Mouse (Mus musculus) megakaryocyte, embryonic 14.5 days (primary cell): ENCODE results near the gene Rab25. TPM values are rescaled to one million over a fixed set of nuclear protein-coding genes. Genes with fewer than 3 reads are reported as not detected.

Source experiments
- H3K27me3 ChIP-seq: replicated peaks from 2 replicates; pipeline ENCODE3; 2012; ENCODE audit warnings: inconsistent platforms
- H3K36me3 ChIP-seq: replicated peaks from 2 replicates; pipeline ENCODE3; 2012; ENCODE audit warnings: low read length, inconsistent platforms, mixed read lengths
- H3K4me1 ChIP-seq: 2 replicates; pipeline ENCODE4 v1.6.1; 2012; ENCODE audit warnings: inconsistent platforms
- H3K4me3 ChIP-seq: replicated peaks from 2 replicates; pipeline ENCODE3; 2012; ENCODE audit warnings: moderate library complexity, mild to moderate bottlenecking, inconsistent platforms
- H3K9me3 ChIP-seq: 2 replicates; pipeline ENCODE4 v1.6.1; 2012; ENCODE audit warnings: inconsistent platforms
- FLI1 ChIP-seq: IDR thresholded peaks from 2 replicates; pipeline ENCODE4 v1.6.1; 2012; ENCODE audit warnings: low read length, inconsistent platforms, mixed read lengths
- GATA1 ChIP-seq: IDR thresholded peaks from 3 replicates; pipeline ENCODE4 v1.6.1; 2012; ENCODE audit warnings: mixed read lengths, low read length, inconsistent platforms, borderline replicate concordance
- polyA plus RNA-seq: library from polyadenylated mRNA; stranded (reverse); fragments of >175 nt; gene quantifications from 2 replicates; pipeline ENCODE4 v1.2.3, GENCODE M21; 2012; ENCODE audit warnings: low replicate concordance; ENCODE audit not compliant: insufficient read depth

Rab25 gene
- polyA plus RNA-seq, 1 experiment = 0.51 TPM

DNA sequence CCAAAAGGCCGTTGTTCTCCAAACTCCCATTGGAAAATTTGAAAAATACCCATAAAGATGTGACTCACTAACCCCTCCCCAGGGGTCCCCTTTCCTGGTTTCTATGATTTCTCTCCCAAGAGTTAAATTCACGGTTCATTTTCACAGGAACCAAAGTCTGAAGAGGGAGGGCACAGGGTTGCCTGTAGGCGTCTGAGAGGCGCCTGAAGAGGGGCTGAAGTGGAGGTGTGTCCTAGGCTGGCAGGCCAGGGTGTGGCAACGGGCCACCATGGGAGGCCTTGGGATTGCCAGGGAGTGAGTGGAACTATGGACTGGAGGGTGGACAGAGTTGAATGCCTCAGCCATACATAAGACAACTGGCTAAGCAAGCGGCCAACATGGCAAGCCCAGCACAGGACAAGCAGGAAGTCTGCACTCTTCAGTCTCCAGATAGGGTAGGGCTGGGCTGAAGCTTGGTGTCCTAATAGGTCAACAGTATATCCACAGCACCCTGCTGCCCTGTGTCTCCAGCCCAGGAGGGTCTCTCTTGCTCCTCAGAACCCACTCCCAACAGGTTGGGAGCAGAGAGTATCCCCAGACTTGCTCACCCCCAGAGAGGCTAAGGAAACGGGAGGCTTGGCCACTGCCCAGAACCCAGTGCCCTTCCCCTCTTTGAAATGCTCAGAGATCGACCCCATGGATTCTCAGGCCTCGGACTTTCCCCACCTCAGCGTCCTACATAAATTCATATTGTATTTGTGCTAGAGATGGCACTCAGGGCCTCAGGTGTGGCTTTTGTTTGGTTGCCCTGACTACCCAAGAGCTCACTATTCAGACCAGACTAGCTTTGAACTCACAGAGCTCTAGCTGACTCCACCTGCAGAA lies 33.6 kb downstream of the Rab25 start:
- H3K9me3 ChIP-seq = 0 out of 2 replicates have a peak, but pooled peaks cover 2% of the 10 kb centered on the region
- H3K4me3 ChIP-seq = peak overlapping the region; percentile 38
- H3K27me3 ChIP-seq = peaks cover 37% of the 10 kb centered on the region
- H3K4me1 ChIP-seq = peaks cover 84% of the 10 kb centered on the region
- TF ChIP-seq FLI1 = no peak
- H3K36me3 ChIP-seq = no peaks in the 10 kb centered on the region

DNA sequence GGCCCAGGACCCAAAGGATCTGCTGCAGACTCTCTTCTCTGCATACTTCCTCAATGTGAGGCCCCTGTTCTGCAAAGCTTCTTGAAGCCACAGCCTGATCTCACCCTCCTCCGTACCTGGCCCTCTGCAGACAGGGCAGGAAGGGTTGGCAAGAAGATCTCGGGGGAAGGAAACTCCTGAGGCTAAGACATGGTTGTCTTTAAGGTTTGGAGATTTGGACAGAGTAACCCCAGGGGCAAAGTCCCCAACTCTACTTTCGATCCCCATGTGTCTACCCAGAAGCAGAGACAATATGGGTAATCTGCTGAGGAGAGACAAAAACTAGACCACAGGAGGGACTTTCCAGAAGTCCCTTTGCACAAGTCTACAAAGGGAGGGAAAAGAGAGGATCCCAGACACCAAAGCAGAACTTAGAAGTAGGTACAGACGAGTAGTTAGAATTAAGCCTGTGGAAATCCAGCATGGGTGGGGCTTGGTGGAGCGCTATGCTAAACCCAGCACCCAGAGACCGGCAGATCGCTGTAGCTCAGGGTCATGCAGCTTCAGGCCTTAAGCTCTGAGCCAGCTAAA lies 34.5 kb downstream of the Rab25 start:
- TF ChIP-seq FLI1 (no peak), GATA1 (no peak)
- Histone ChIP-seq H3K4me3 (peak overlapping the region; percentile 59), H3K9me3 (no peaks in the 10 kb centered on the region), H3K36me3 (no peaks in the 10 kb centered on the region), H3K4me1 (peaks cover 89% of the 10 kb centered on the region), H3K27me3 (peaks cover 33% of the 10 kb centered on the region)

DNA sequence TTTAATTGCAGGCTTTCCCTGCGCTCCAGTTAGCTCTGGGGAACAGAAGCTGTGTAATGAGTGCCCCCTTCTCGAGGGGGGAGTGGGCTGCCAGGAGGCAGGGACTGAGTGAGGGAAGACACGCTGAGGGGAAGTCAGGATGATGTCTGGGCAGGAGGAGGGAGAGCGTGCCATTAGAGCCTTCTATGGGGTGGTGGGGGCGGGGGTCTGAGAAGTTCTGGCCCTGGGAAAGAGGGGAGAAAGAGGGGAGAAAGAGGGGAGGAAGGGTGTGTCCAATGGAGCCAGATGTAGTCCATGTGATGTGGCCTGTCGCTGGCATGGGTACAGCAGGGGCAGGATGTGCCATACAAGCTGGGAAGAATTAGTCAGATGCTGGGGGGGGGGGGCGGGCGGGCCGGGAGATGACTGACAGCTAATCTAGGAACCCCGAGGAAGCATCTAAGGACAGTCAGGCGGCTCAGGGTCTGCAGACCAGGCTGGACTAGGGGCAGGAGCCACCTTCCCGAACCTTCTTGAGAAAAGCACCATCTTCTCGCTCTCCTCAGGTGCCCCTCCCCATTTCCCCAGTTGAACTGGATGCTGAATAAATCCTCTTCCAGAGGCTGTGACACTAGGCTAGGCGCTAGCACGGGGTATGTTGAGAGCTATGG lies 35.1 kb downstream of the Rab25 start:
- Histone ChIP-seq H3K27me3 (peaks cover 28% of the 10 kb centered on the region), H3K4me1 (peaks cover 91% of the 10 kb centered on the region), H3K4me3 (peak overlapping the region; percentile 81), H3K36me3 (peaks cover 2% of the 10 kb centered on the region), H3K9me3 (no peaks in the 10 kb centered on the region)
- TF ChIP-seq GATA1 (no peak), FLI1 (no peak)

GRCm38 (mm10) chr3:88512141-88512895 lies 35.8 kb downstream of the Rab25 start:
- H3K36me3 ChIP-seq = peaks cover 5% of the 10 kb centered on the region
- no peak for TF ChIP-seq GATA1
- no peak for TF ChIP-seq FLI1
- peaks cover 23% of the 10 kb centered on the region for H3K27me3 ChIP-seq
- H3K4me1 ChIP-seq = peaks cover 97% of the 10 kb centered on the region
- H3K4me3 ChIP-seq = peak overlapping the region; percentile 81
- H3K9me3 ChIP-seq = no peaks in the 10 kb centered on the region

DNA sequence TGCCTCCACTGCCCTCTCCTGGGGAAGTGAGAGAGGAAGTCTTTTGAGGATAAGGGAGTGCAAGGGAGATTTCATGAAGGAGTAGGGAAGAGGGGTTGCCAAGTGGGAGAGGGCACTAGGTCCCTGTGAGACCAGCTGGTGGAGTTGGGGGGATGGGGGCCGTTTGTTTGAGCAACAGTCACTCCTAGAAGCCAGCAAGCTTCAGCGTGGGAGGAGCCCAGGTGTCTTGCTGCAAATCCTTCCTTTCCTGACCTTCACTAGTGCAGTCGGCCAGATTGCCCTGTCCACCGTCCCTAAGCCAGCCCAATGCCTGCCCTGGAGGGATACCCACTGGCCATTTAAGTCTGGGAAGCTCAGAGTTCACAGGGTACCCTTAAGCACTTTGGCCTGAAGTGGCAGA lies 36.5 kb downstream of the Rab25 start:
- Histone ChIP-seq H3K36me3 (peaks cover 7% of the 10 kb centered on the region), H3K9me3 (no peaks in the 10 kb centered on the region), H3K4me3 (peak overlapping the region; percentile 67), H3K4me1 (peaks cover 98% of the 10 kb centered on the region), H3K27me3 (peaks cover 17% of the 10 kb centered on the region)
- TF ChIP-seq GATA1 (no peak), FLI1 (no peak)

DNA sequence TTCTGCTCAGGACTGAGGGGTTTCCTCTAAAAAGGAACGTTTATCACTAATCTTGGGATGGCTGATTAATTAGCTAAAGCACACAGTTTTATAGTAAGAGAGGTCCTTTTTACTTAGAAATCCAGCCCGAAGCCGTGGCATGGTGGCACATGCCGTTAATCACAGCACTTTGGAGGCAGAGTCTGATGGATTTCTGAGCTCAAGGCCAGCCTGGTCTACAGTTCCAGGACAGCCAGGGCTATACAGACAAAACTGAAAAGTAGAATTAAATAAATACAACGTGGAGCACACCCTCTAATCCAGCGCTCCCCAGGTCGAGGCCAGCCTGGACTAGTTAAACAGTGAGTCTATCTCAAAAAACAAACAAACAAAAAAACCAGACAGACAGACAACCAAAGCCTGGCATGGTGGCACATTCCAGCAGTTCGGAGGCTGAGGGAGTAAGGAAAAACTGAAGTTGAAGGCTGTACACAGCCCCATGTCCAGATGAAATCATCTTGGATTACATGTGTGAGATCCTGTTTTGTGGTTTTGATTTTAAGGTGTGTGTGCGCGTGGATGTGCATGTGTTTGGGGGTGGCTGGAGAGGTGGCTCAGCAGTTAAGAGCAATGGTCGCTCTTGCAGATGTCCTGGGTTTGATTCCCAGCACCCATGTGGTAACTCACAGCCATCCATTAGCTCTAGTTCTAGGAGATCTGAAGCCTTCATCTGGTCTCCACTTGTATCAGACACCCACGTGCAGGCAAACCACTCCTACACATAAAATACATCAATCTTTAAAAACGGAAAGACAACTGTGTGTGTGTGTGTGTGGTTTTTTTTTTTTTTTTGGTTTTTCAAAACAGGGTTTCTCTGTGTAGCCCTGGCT lies 37.4 kb downstream of the Rab25 start:
- H3K4me1 ChIP-seq = peaks cover 98% of the 10 kb centered on the region
- no peak for TF ChIP-seq GATA1
- no peak for TF ChIP-seq FLI1
- no peaks in the 10 kb centered on the region for H3K9me3 ChIP-seq
- peaks cover 12% of the 10 kb centered on the region for H3K36me3 ChIP-seq
- H3K27me3 ChIP-seq = peaks cover 10% of the 10 kb centered on the region
- H3K4me3 ChIP-seq = peak overlapping the region; percentile 93

GRCm38 (mm10) chr3:88509692-88510420 lies 38.2 kb downstream of the Rab25 start, which contains the start of gene Lmna:
Gene Lmna (minus strand): TSS chr3:88509956.
- 0 out of 2 replicates have a peak, but pooled peaks have one; percentile 14 for TF ChIP-seq FLI1
- TF ChIP-seq GATA1 = no peak
- Histone ChIP-seq H3K9me3 (no peaks in the 10 kb centered on the region), H3K4me3 (peak within 1 kb of the TSS; percentile 93), H3K4me1 (peaks cover 98% of the 10 kb centered on the region), H3K36me3 (peaks cover 12% of the 10 kb centered on the region), H3K27me3 (peaks cover 3% of the 10 kb centered on the region)

GRCm38 (mm10) chr3:88509250-88509649 lies 38.9 kb downstream of the Rab25 start:
- H3K36me3 ChIP-seq = peaks cover 12% of the 10 kb centered on the region
- TF ChIP-seq GATA1 (no peak), FLI1 (no peak)
- H3K9me3 ChIP-seq = no peaks in the 10 kb centered on the region
- H3K4me3 ChIP-seq = peak overlapping the region; percentile 93
- peaks cover 3% of the 10 kb centered on the region for H3K27me3 ChIP-seq
- H3K4me1 ChIP-seq = peaks cover 98% of the 10 kb centered on the region
